Mouse (Mus musculus): Measurements from ENCODE around the gene Zfx. TPM values are rescaled to one million over a fixed set of nuclear protein-coding genes. Genes with fewer than 3 reads are reported as not detected.

Zfx gene
- total and polyA plus RNA-seq, 3 experiments, result 14.3 to 17.7 (median 16.4) TPM

GRCm38 (mm10) chrX:94142004-94142771 lies 18.7 kb upstream of the Zfx start:
- DNase-seq (ENCODE audit: extremely low read depth), result no peak
- no peaks in the 10 kb centered on the region for H3K79me2 ChIP-seq (replicated peaks; ENCODE audit: control insufficient read depth, extremely low read depth, insufficient read depth, poor library complexity, severe bottlenecking)
- no peak overlapping the region for H3K9ac ChIP-seq (ENCODE audit: insufficient read depth, low read depth)
- H3K4me3 ChIP-seq (replicated peaks in 1 of 3; ENCODE audit: low read depth in 2 of 3, low read length in 2 of 3, poor library complexity in 1 of 3), result no peak overlapping the region
- H3K4me1 ChIP-seq (ENCODE audit: control insufficient read depth in 1 of 2, insufficient read depth in 2 of 2), result peaks cover 0 to 13% of the 10 kb centered on the region in 2 experiments; a peak in 2 of 4 replicates
- dilution Hi-C loops (cut with MboI; ENCODE audit: extremely low pct_ligation_motif_present, extremely low pct_unique_long_range_greater_than_20kb, low sequenced_read_pairs) (no loop called here), in situ Hi-C loops (cut with MboI; ENCODE audit: low pct_ligation_motif_present, low pct_unique_long_range_greater_than_20kb, low sequenced_read_pairs) (no loop called here)
- H3K36me3 ChIP-seq (replicated peaks in 1 of 2; ENCODE audit: control insufficient read depth in 1 of 2, insufficient read depth in 1 of 2, low read length in 1 of 2), result no peaks in the 10 kb centered on the region
- H3K9me3 ChIP-seq (replicated peaks; ENCODE audit: low read length), result no peaks in the 10 kb centered on the region
- no peaks in the 10 kb centered on the region for H3K27me3 ChIP-seq (replicated peaks)
- H3K4me2 ChIP-seq (ENCODE audit: insufficient read depth, low read depth, poor library complexity, severe bottlenecking), result no peak overlapping the region
- H3K27ac ChIP-seq (ENCODE audit: insufficient read depth, low read depth), result no peak overlapping the region
- TF ChIP-seq SMC3 (IDR thresholded peaks at IDR 0.05; ENCODE audit: low read depth, low read length) (no peak), IRF4 (IDR thresholded peaks at IDR 0.05; ENCODE audit: low read depth, low read length) (no peak), TCF12 (IDR thresholded peaks at IDR 0.05; ENCODE audit: low read depth, low read length) (no peak), EP300 (IDR thresholded peaks at IDR 0.05; ENCODE audit: low read length) (no peak), MYC (IDR thresholded peaks at IDR 0.05; ENCODE audit: low read depth, low read length) (no peak), MXI1 (IDR thresholded peaks at IDR 0.05; ENCODE audit: low read depth, low read length) (no peak), USF1 (IDR thresholded peaks at IDR 0.05; ENCODE audit: low read depth, low read length) (no peak), CHD1 (IDR thresholded peaks at IDR 0.05; ENCODE audit: low read depth, low read length) (no peak), ETS1 (conservative IDR thresholded peaks at IDR 0.05; ENCODE audit: low read depth, low read length) (no peak), UBTF (IDR thresholded peaks at IDR 0.05; ENCODE audit: low read depth, low read length) (no peak), NRF1 (IDR thresholded peaks at IDR 0.05; ENCODE audit: low read depth, low read length) (no peak), JUND (conservative IDR thresholded peaks at IDR 0.05; ENCODE audit: low read depth, low read length) (no peak), BHLHE40 (IDR thresholded peaks at IDR 0.05; ENCODE audit: low read depth, low read length) (no peak), MAFK (IDR thresholded peaks at IDR 0.05; ENCODE audit: insufficient replicate concordance, low read length) (no peak), USF2 (conservative IDR thresholded peaks at IDR 0.05; ENCODE audit: low read depth, low read length) (no peak), E2F4 (IDR thresholded peaks at IDR 0.05; ENCODE audit: insufficient replicate concordance, low read depth, low read length) (no peak), ZMIZ1 (IDR thresholded peaks at IDR 0.05; ENCODE audit: low read depth, low read length) (no peak), KAT2A (IDR thresholded peaks at IDR 0.05; ENCODE audit: insufficient replicate concordance, low read length) (no peak), CTCF (conservative IDR thresholded peaks at IDR 0.05 in 1 of 2, IDR thresholded peaks at IDR 0.05 in 1 of 2; ENCODE audit: low read depth in 2 of 2, low read length in 2 of 2) (no peak), GABPA (IDR thresholded peaks at IDR 0.05; ENCODE audit: insufficient replicate concordance, low read depth, low read length) (no peak)

GRCm38 (mm10) chrX:94140080-94140479 lies 16.6 kb upstream of the Zfx start:
- DNase-seq (ENCODE audit: extremely low read depth), result no peak
- Histone ChIP-seq H3K79me2 (replicated peaks; ENCODE audit: control insufficient read depth, extremely low read depth, insufficient read depth, poor library complexity, severe bottlenecking) (no peaks in the 10 kb centered on the region), H3K9ac (ENCODE audit: insufficient read depth, low read depth) (no peak overlapping the region), H3K27me3 (replicated peaks) (no peaks in the 10 kb centered on the region), H3K36me3 (replicated peaks in 1 of 2; ENCODE audit: control insufficient read depth in 1 of 2, insufficient read depth in 1 of 2, low read length in 1 of 2) (no peaks in the 10 kb centered on the region), H3K4me3 (replicated peaks in 1 of 3; ENCODE audit: low read depth in 2 of 3, low read length in 2 of 3, poor library complexity in 1 of 3) (no peak overlapping the region), H3K9me3 (replicated peaks; ENCODE audit: low read length) (no peaks in the 10 kb centered on the region), H3K4me1 (ENCODE audit: control insufficient read depth in 1 of 2, insufficient read depth in 2 of 2) (peaks cover 0 to 16% of the 10 kb centered on the region in 2 experiments; a peak in 2 of 4 replicates), H3K4me2 (ENCODE audit: insufficient read depth, low read depth, poor library complexity, severe bottlenecking) (no peak overlapping the region), H3K27ac (ENCODE audit: insufficient read depth, low read depth) (no peak overlapping the region)
- in situ Hi-C loops (cut with MboI; ENCODE audit: low pct_ligation_motif_present, low pct_unique_long_range_greater_than_20kb, low sequenced_read_pairs) (no loop called here), dilution Hi-C loops (cut with MboI; ENCODE audit: extremely low pct_ligation_motif_present, extremely low pct_unique_long_range_greater_than_20kb, low sequenced_read_pairs) (no loop called here)
- TF ChIP-seq HCFC1 (IDR thresholded peaks at IDR 0.05; ENCODE audit: low read depth, low read length) (no peak), MXI1 (IDR thresholded peaks at IDR 0.05; ENCODE audit: low read depth, low read length) (no peak)

Data from CH12.LX (cell line).